Mouse (Mus musculus): ENCODE data around the gene Nr1d1. TPM values are rescaled to one million over a fixed set of nuclear protein-coding genes. Genes with fewer than 3 reads are reported as not detected.
"Not testable (repeated sequence)": the region's sequence is repeated elsewhere in the genome, so short reads cannot be mapped to it uniquely, and the experiment has no call there.

Nr1d1 gene
- polyA plus RNA-seq, 1 experiment from 2014 or later, result 2.6 TPM

- peaks cover 80% of the 10 kb centered on the region for H3K4me1 ChIP-seq (replicated peaks)
- H3K36me3 ChIP-seq, result no peaks in the 10 kb centered on the region
- ATAC-seq, result no peak
- peak overlapping the region; percentile 86 for H3K4me2 ChIP-seq (replicated peaks)
- H3K9ac ChIP-seq, result peak overlapping the region; percentile 98; the same call in 1 of the 2 replicates
- 28% methylated on average over 7 of the region's 7 CpGs for WGBS
- H3K27me3 ChIP-seq (replicated peaks), result no peaks in the 10 kb centered on the region
- peak overlapping the region; percentile 95 for H3K27ac ChIP-seq
- H3K9me3 ChIP-seq, result no peaks in the 10 kb centered on the region
- H3K4me3 ChIP-seq (replicated peaks), result peak overlapping the region; percentile 92
Measured at GRCm38 (mm10) chr11:98744456-98745019, 30.6 kb downstream of the Nr1d1 start.

GRCm38 (mm10) chr11:98743655-98744345 is 31.3 kb downstream of the Nr1d1 start:
- Histone ChIP-seq H3K27me3 (replicated peaks) (no peaks in the 10 kb centered on the region), H3K4me1 (replicated peaks) (peaks cover 72% of the 10 kb centered on the region), H3K9ac (peak overlapping the region; percentile 98), H3K4me3 (replicated peaks) (peak overlapping the region; percentile 92), H3K36me3 (no peaks in the 10 kb centered on the region), H3K9me3 (no peaks in the 10 kb centered on the region), H3K4me2 (replicated peaks) (peak overlapping the region; percentile 86), H3K27ac (peak overlapping the region; percentile 95)
- ATAC-seq, result no peak
- WGBS, result 6% methylated on average over 9 of the region's 9 CpGs

- H3K4me2 ChIP-seq (replicated peaks), result peak overlapping the region; percentile 86
- peak overlapping the region; percentile 92 for H3K4me3 ChIP-seq (replicated peaks)
- peak overlapping the region; percentile 98 for H3K9ac ChIP-seq
- under 1% methylated on average over 21 of the region's 21 CpGs for WGBS
- no peaks in the 10 kb centered on the region for H3K36me3 ChIP-seq
- H3K9me3 ChIP-seq, result no peaks in the 10 kb centered on the region
- peak overlapping the region; percentile 95 for H3K27ac ChIP-seq
- ATAC-seq, result 0 out of 2 replicates have a peak, but pooled peaks have one; percentile 5
- H3K4me1 ChIP-seq (replicated peaks), result peaks cover 61% of the 10 kb centered on the region
- H3K27me3 ChIP-seq (replicated peaks), result no peaks in the 10 kb centered on the region
Measured at GRCm38 (mm10) chr11:98742397-98743291, 32.5 kb downstream of the Nr1d1 start.

- peak; percentile 73 for ATAC-seq
- peaks cover 55% of the 10 kb centered on the region for H3K4me1 ChIP-seq (replicated peaks)
Measured at GRCm38 (mm10) chr11:98741622-98742396, 33.3 kb downstream of the Nr1d1 start.

GRCm38 (mm10) chr11:98741051-98741620 is 34.0 kb downstream of the Nr1d1 start:
- Histone ChIP-seq H3K27ac (peak overlapping the region; percentile 95), H3K4me2 (replicated peaks) (peak overlapping the region; percentile 86), H3K27me3 (replicated peaks) (no peaks in the 10 kb centered on the region), H3K4me3 (replicated peaks) (peak overlapping the region; percentile 92), H3K9me3 (no peaks in the 10 kb centered on the region), H3K4me1 (replicated peaks) (peaks cover 48% of the 10 kb centered on the region), H3K9ac (peak overlapping the region; percentile 98), H3K36me3 (no peaks in the 10 kb centered on the region)
- WGBS, result under 1% methylated on average over 17 of the region's 17 CpGs
- no peak; the same call in 1 of the 2 replicates for ATAC-seq

More at GRCm38 (mm10) chr11:98741622-98742396, 33.3 kb downstream of the Nr1d1 start:
- H3K9me3 ChIP-seq, result no peaks in the 10 kb centered on the region
- H3K27me3 ChIP-seq (replicated peaks), result no peaks in the 10 kb centered on the region
- peak overlapping the region; percentile 86 for H3K4me2 ChIP-seq (replicated peaks)
- H3K27ac ChIP-seq, result peak overlapping the region; percentile 95
- under 1% methylated on average over 55 of the region's 86 CpGs for WGBS
- peak overlapping the region; percentile 92 for H3K4me3 ChIP-seq (replicated peaks)
- no peaks in the 10 kb centered on the region for H3K36me3 ChIP-seq
- H3K9ac ChIP-seq, result peak overlapping the region; percentile 98

- H3K27ac ChIP-seq, result peak within 1 kb of the TSS; percentile 95
- peak; percentile 84 for ATAC-seq
- WGBS, result under 1% methylated on average over 22 of the region's 22 CpGs
Measured at GRCm38 (mm10) chr11:98740393-98741050, 34.6 kb downstream of the Nr1d1 start, which contains the start of gene Thra. Gene Thra (plus strand): TSS chr11:98740638.

GRCm38 (mm10) chr11:98740026-98740392 is 35.1 kb downstream of the Nr1d1 start:
- H3K4me2 ChIP-seq (replicated peaks), result peak overlapping the region; percentile 86
- peaks cover 38% of the 10 kb centered on the region for H3K4me1 ChIP-seq (replicated peaks)
- H3K36me3 ChIP-seq, result no peaks in the 10 kb centered on the region
- ATAC-seq, result peak; percentile 11
- no peaks in the 10 kb centered on the region for H3K9me3 ChIP-seq
- peak overlapping the region; percentile 98 for H3K9ac ChIP-seq
- H3K4me3 ChIP-seq (replicated peaks), result peak overlapping the region; percentile 92
- WGBS, result 7% methylated on average over 8 of the region's 8 CpGs
- peak overlapping the region; percentile 95 for H3K27ac ChIP-seq
- H3K27me3 ChIP-seq (replicated peaks), result no peaks in the 10 kb centered on the region

More at GRCm38 (mm10) chr11:98740393-98741050, 34.6 kb downstream of the Nr1d1 start, which contains the start of gene Thra:
- Histone ChIP-seq H3K4me1 (replicated peaks) (peaks cover 42% of the 10 kb centered on the region), H3K36me3 (no peaks in the 10 kb centered on the region), H3K4me2 (replicated peaks) (peak within 1 kb of the TSS; percentile 86), H3K27me3 (replicated peaks) (no peaks in the 10 kb centered on the region), H3K9ac (peak within 1 kb of the TSS; percentile 98), H3K4me3 (replicated peaks) (peak within 1 kb of the TSS; percentile 92), H3K9me3 (no peaks in the 10 kb centered on the region)

GRCm38 (mm10) chr11:98738925-98739324 is 36.2 kb downstream of the Nr1d1 start:
- H3K4me2 ChIP-seq (replicated peaks), result no peak overlapping the region
- no peak overlapping the region for H3K27ac ChIP-seq
- H3K4me3 ChIP-seq (replicated peaks), result no peak overlapping the region
- no peak overlapping the region for H3K9ac ChIP-seq
- ATAC-seq, result no peak
- no peaks in the 10 kb centered on the region for H3K36me3 ChIP-seq
- H3K4me1 ChIP-seq (replicated peaks), result peaks cover 27% of the 10 kb centered on the region
- 0 out of 2 replicates have a peak, but pooled peaks cover 4% of the 10 kb centered on the region for H3K9me3 ChIP-seq
- WGBS, result 71% methylated on average over 9 of the region's 9 CpGs
- no peaks in the 10 kb centered on the region for H3K27me3 ChIP-seq (replicated peaks)

GRCm38 (mm10) chr11:98738428-98738911 is 36.7 kb downstream of the Nr1d1 start:
- Histone ChIP-seq H3K9me3 (0 out of 2 replicates have a peak, but pooled peaks cover 4% of the 10 kb centered on the region), H3K27ac (no peak overlapping the region), H3K4me1 (replicated peaks) (peaks cover 23% of the 10 kb centered on the region), H3K9ac (no peak overlapping the region), H3K27me3 (replicated peaks) (no peaks in the 10 kb centered on the region), H3K4me2 (replicated peaks) (no peak overlapping the region), H3K36me3 (no peaks in the 10 kb centered on the region), H3K4me3 (replicated peaks) (no peak overlapping the region)
- 50% methylated on average over 4 of the region's 4 CpGs for whole genome bisulfite sequencing
- no peak for ATAC-seq

- H3K4me3 ChIP-seq (replicated peaks), result not testable (repeated sequence)
- 66% methylated on average over 2 of the region's 2 CpGs for WGBS
Measured at GRCm38 (mm10) chr11:98737220-98737619, 37.9 kb downstream of the Nr1d1 start.

More at GRCm38 (mm10) chr11:98737220-98737619, 37.9 kb downstream of the Nr1d1 start:
- peaks cover 16% of the 10 kb centered on the region for H3K4me1 ChIP-seq (replicated peaks)
- ATAC-seq; H3K9me3 ChIP-seq; H3K9ac ChIP-seq; H3K4me2 ChIP-seq (replicated peaks); H3K27me3 ChIP-seq (replicated peaks); H3K27ac ChIP-seq; H3K36me3 ChIP-seq: not testable (repeated sequence)

Measured in intestine, embryonic 15.5 days (tissue).